Comparison of ENCODE assay signal across 27 mouse cellular contexts in genomic region chr12:91523626-91524025, GRCm38 (mm10).
DNase-seq lines count a peak whose midpoint lies in the region; ATAC-seq and TF ChIP-seq lines count a peak whose summit lies in the region.
"Had no signal": no experiment of that assay in that cellular context is flagged by ENCODE, and none has a peak within 500 bp of the region (broad histone marks: within the 10 kb centered on the region; RNA-seq: fewer than 3 reads in every experiment).

No protein-coding gene starts in this region.

- TF ChIP-seq RAD21 in MEL (IDR thresholded peaks at IDR 0.05; ENCODE audit: low read depth, low read length), result no peak; the same call in 1 of the 2 replicates

- peak; percentile 30 for DNase-seq in MEL (ENCODE audit: low read depth, low spot score)
- peak; percentile 85 for DNase-seq in naive thymus-derived CD4-positive, alpha-beta T cell, adult 2 months (ENCODE audit: low read depth)
- peak; percentile 60 for DNase-seq in thymus, postnatal 4 days
- DNase-seq in lung, postnatal 14 days, result no peak
- no peak for DNase-seq in kidney, postnatal 36 days
- no peak for DNase-seq in layer of hippocampus, adult 2 months (ENCODE audit: low spot score in 2 of 2)
- DNase-seq: adrenal gland, postnatal 36 days; cerebellum, adult 11 months; cerebellum, postnatal 10 days; forebrain, postnatal 0 days; gastrocnemius, postnatal 14 days; heart, adult 18-20 months; heart, postnatal 14 days; kidney, adult 8-10 months; kidney, postnatal 10 days; liver; right cerebral cortex, postnatal 14 days had no signal

- no peak overlapping the region for H3K9ac ChIP-seq in MEL (ENCODE audit: control insufficient read depth, low read depth, low read length, poor library complexity, severe bottlenecking)
- H3K9ac ChIP-seq: forebrain, postnatal 0 days; heart, embryonic 13.5 days; hindbrain, embryonic 13.5 days; intestine, embryonic 15.5 days; midbrain, embryonic 13.5 days; neural tube, embryonic 12.5 days had no signal

- no peak overlapping the region for H3K27ac ChIP-seq in MEL (ENCODE audit: control insufficient read depth, low read depth, low read length)
- no peak overlapping the region for H3K27ac ChIP-seq in layer of hippocampus, adult 2 months
- H3K27ac ChIP-seq: forebrain, embryonic 10.5 days; heart, embryonic 13.5 days; hindbrain, embryonic 13.5 days; intestine, embryonic 15.5 days; limb, embryonic 10.5 days; midbrain, embryonic 13.5 days; neural tube, embryonic 12.5 days had no signal

- no peak for TF ChIP-seq EP300 in MEL (IDR thresholded peaks at IDR 0.05; ENCODE audit: low read depth in 1 of 2, low read length in 2 of 2)

- H3K36me3 ChIP-seq in MEL (ENCODE audit: control insufficient read depth in 1 of 2, insufficient read depth in 2 of 2, low read length in 2 of 2), result no peaks in the 10 kb centered on the region; a peak in 1 of 4 replicates
- H3K36me3 ChIP-seq: forebrain, embryonic 10.5 days; G1E; heart, embryonic 13.5 days; hindbrain, embryonic 13.5 days; intestine, embryonic 15.5 days; limb, embryonic 10.5 days; midbrain, embryonic 13.5 days; neural tube, embryonic 12.5 days had no signal

- no peaks in the 10 kb centered on the region for H3K79me2 ChIP-seq in MEL (ENCODE audit: control insufficient read depth, insufficient read depth, low read length, poor library complexity)

- H3K27me3 ChIP-seq in MEL (ENCODE audit: control insufficient read depth in 1 of 2, insufficient read depth in 2 of 2, low read length in 2 of 2), result no peaks in the 10 kb centered on the region
- H3K27me3 ChIP-seq: heart, embryonic 13.5 days; hindbrain, embryonic 13.5 days; intestine, embryonic 15.5 days; midbrain, embryonic 13.5 days; neural tube, embryonic 12.5 days had no signal

- H3K9me3 ChIP-seq in MEL (replicated peaks; ENCODE audit: insufficient read depth, low read length), result no peaks in the 10 kb centered on the region
- H3K9me3 ChIP-seq: G1E; heart, embryonic 13.5 days; intestine, embryonic 15.5 days; limb, embryonic 10.5 days; midbrain, embryonic 13.5 days had no signal

- no peak for TF ChIP-seq POLR2A in MEL (IDR thresholded peaks at IDR 0.05; ENCODE audit: control insufficient read depth in 1 of 2, insufficient read depth in 1 of 2, low read depth in 1 of 2, low read length in 2 of 2, poor library complexity in 1 of 2)

- peaks cover 0 to 2% of the 10 kb centered on the region in 2 experiments; a peak in 1 of 4 replicates for H3K4me1 ChIP-seq in MEL (ENCODE audit: control insufficient read depth in 1 of 2, insufficient read depth in 2 of 2, low read length in 2 of 2)
- H3K4me1 ChIP-seq: forebrain, embryonic 10.5 days; heart, embryonic 13.5 days; hindbrain, embryonic 13.5 days; intestine, embryonic 15.5 days; limb, embryonic 10.5 days; midbrain, embryonic 13.5 days; neural tube, embryonic 12.5 days had no signal

- peak in 1 of 3 experiments; percentile 20; a peak in 1 of 6 replicates for TF ChIP-seq CTCF in MEL (IDR thresholded peaks at IDR 0.05 in 2 of 3, conservative IDR thresholded peaks at IDR 0.05 in 1 of 3; ENCODE audit: control insufficient read depth in 1 of 3, insufficient read depth in 1 of 3, low read depth in 2 of 3, low read length in 3 of 3, poor library complexity in 1 of 3, severe bottlenecking in 1 of 3)
- no peak for TF ChIP-seq CTCF in layer of hippocampus, adult 2 months (conservative IDR thresholded peaks at IDR 0.05)

- peak; percentile 96 for ATAC-seq in CD4-positive, CD25-positive, alpha-beta regulatory T cell, adult 4 months
- ATAC-seq: forebrain, postnatal 0 days; intestine, embryonic 15.5 days; lung, postnatal 0 days; midbrain, embryonic 13.5 days had no signal

- H3K4me3 ChIP-seq in MEL (ENCODE audit: control insufficient read depth in 1 of 2, insufficient read depth in 1 of 2, low read depth in 2 of 2, low read length in 2 of 2), result no peak overlapping the region
- no peak overlapping the region for H3K4me3 ChIP-seq in layer of hippocampus, adult 2 months
- H3K4me3 ChIP-seq: forebrain, embryonic 10.5 days; heart, embryonic 13.5 days; hindbrain, embryonic 13.5 days; intestine, embryonic 15.5 days; limb, embryonic 10.5 days; midbrain, embryonic 13.5 days; neural tube, embryonic 12.5 days had no signal

TF ChIP-seq in MEL, 35 proteins besides CTCF, POLR2A, EP300 and RAD21:
- TF ChIP-seq SIN3A (IDR thresholded peaks at IDR 0.05; ENCODE audit: low read length), result no peak
- no peak for TF ChIP-seq ETS1 (IDR thresholded peaks at IDR 0.05; ENCODE audit: low read depth, low read length)
- TF ChIP-seq BHLHE40 (IDR thresholded peaks at IDR 0.05; ENCODE audit: borderline replicate concordance, low read depth, low read length), result no peak
- TF ChIP-seq MAFK (IDR thresholded peaks at IDR 0.05; ENCODE audit: borderline replicate concordance, low read depth, low read length), result no peak
- TF ChIP-seq HCFC1 (IDR thresholded peaks at IDR 0.05; ENCODE audit: low read depth, low read length), result no peak
- no peak for TF ChIP-seq USF2 (IDR thresholded peaks at IDR 0.05; ENCODE audit: borderline replicate concordance in 1 of 2, insufficient read depth in 1 of 2, low read depth in 1 of 2, low read length in 2 of 2)
- TF ChIP-seq SMC3 (IDR thresholded peaks at IDR 0.05; ENCODE audit: low read depth, low read length), result no peak
- no peak for TF ChIP-seq UBTF (IDR thresholded peaks at IDR 0.05; ENCODE audit: borderline replicate concordance, insufficient read depth, low read depth, low read length)
- TF ChIP-seq ZMIZ1 (IDR thresholded peaks at IDR 0.05; ENCODE audit: low read depth, low read length), result no peak
- no peak for TF ChIP-seq CHD2 (IDR thresholded peaks at IDR 0.05; ENCODE audit: low read length)
- no peak for TF ChIP-seq MAX (IDR thresholded peaks at IDR 0.05; ENCODE audit: low read length)
- no peak for TF ChIP-seq GATA1 (IDR thresholded peaks at IDR 0.05; ENCODE audit: low read depth, low read length)
- TF ChIP-seq ELF1 (IDR thresholded peaks at IDR 0.05; ENCODE audit: low read depth, low read length), result no peak
- no peak for TF ChIP-seq POLR2AphosphoS5 (IDR thresholded peaks at IDR 0.05; ENCODE audit: borderline replicate concordance, low read depth, low read length)
- TF ChIP-seq MAZ (IDR thresholded peaks at IDR 0.05; ENCODE audit: low read depth, low read length), result no peak
- no peak for TF ChIP-seq USF1 (IDR thresholded peaks at IDR 0.05; ENCODE audit: low read depth, low read length)
- no peak for TF ChIP-seq TBP (IDR thresholded peaks at IDR 0.05; ENCODE audit: low read depth, low read length)
- no peak for TF ChIP-seq MYC (IDR thresholded peaks at IDR 0.05; ENCODE audit: low read depth, low read length)

Comparison
In these comparisons a context has a peak if more than half of its experiments do, and no peak if none do; other contexts are left out.
1. DNase-seq: peak in MEL (single experiment), naive thymus-derived CD4-positive, alpha-beta T cell, adult 2 months (single experiment) and thymus, postnatal 4 days (single experiment); none in lung, postnatal 14 days (single experiment), kidney, postnatal 36 days (0 of 2) and layer of hippocampus, adult 2 months (0 of 2).